Mouse (Mus musculus) cortical plate, adult 2 months (tissue): ENCODE measurements at regions not wholly inside any gene's neighbourhood (a gene's known extent, or its start where the extent isn't known, plus 50 kb on each side); places are given as distances from the start of the nearest gene placed in this dataset.

ENCODE experiments used
- H3K27ac ChIP-seq: fragments of 200-500 bp; 2 replicates; pipeline ENCODE4 v1.5.1; 2012; ENCODE audit warnings: low read length, control low read depth, inconsistent platforms; ENCODE audit not compliant: insufficient read depth
- H3K4me1 ChIP-seq: fragments of 200-500 bp; 2 replicates; pipeline ENCODE4 v1.6.1; 2011; ENCODE audit warnings: low read length; ENCODE audit not compliant: control insufficient read depth, insufficient read depth
- H3K4me3 ChIP-seq: fragments of 200-500 bp; 2 replicates; pipeline ENCODE4 v1.5.1; 2011; ENCODE audit warnings: mild to moderate bottlenecking, low read length, control low read depth; ENCODE audit not compliant: insufficient read depth
- CTCF ChIP-seq: fragments of 200-500 bp; IDR thresholded peaks from 2 replicates; pipeline ENCODE4 v1.5.1; 2011; ENCODE audit warnings: mild to moderate bottlenecking, control low read depth, low read length; ENCODE audit not compliant: insufficient read depth; ENCODE audit errors: extremely low read depth
- POLR2A ChIP-seq: fragments of 200-500 bp; IDR thresholded peaks from 2 replicates; pipeline ENCODE4 v1.6.1; 2011; ENCODE audit warnings: mild to moderate bottlenecking, low read length, control low read depth; ENCODE audit not compliant: insufficient read depth; ENCODE audit errors: extremely low read depth

DNA sequence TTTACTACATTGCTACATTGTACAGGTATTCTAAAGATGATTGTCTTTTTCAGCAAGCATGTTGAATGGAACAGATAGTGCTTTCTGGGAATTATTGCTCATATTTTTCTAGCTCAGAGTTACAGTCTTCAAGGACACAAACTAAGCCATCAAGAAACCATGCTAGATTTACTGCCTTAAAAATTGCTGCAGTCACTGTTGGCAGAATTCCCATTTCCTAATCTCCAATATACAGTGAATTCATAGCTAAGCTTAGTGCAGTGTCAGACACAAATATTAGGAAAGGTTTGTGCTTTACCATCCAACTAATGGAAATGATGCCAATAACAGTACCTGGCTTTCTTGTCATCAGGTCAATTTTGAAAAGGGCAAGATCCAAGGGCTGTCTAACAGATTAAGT lies 383.0 kb upstream of the Smc2 start:
- TF ChIP-seq CTCF, result no peak
- TF ChIP-seq POLR2A, result no peak
- no peak overlapping the region for H3K4me3 ChIP-seq
- H3K4me1 ChIP-seq, result no peaks in the 10 kb centered on the region
- H3K27ac ChIP-seq, result no peak overlapping the region

DNA sequence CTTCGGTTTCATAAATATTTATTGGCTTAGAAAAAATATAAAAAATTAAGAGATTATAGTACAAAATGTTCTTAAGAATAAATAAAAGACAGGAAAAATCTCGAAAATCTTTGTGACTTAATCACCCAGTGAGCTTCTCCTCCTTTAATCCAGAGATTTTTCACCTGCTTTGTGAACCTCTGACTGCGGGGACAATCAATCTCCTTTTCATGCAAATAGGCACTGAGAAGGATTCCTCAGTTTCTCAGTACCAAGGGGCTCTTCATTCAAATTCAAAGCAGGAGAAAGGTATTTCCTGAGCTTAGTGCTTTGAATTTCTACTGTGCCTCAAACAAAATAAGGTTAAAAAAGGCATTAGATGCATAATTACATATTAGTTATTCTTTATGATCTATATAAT lies 379.0 kb upstream of the Smc2 start:
- no peak for TF ChIP-seq POLR2A
- TF ChIP-seq CTCF, result no peak
- H3K27ac ChIP-seq, result no peak overlapping the region
- no peak overlapping the region for H3K4me3 ChIP-seq
- no peaks in the 10 kb centered on the region for H3K4me1 ChIP-seq

DNA sequence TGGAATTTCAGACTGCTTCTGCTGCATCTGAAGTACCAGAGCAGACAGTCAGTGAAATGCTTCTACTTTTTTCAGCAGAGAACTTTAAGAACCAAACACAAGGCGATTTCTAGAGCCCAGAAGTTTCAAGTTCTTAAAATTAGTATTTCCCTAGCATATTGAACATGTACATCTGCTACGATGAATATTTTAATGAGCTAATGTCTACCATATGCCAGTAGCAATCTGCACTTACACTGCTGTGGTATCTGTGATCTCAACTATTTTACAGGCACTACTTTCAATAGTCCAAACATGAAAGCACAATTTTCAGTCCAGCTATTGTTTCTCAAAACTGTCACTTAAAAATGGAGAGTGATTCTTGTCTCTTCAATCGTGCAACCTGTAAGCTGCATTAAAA lies 339.9 kb upstream of the Smc2 start:
- TF ChIP-seq CTCF (no peak), POLR2A (no peak)
- Histone ChIP-seq H3K27ac (no peak overlapping the region), H3K4me1 (no peaks in the 10 kb centered on the region), H3K4me3 (no peak overlapping the region)

DNA sequence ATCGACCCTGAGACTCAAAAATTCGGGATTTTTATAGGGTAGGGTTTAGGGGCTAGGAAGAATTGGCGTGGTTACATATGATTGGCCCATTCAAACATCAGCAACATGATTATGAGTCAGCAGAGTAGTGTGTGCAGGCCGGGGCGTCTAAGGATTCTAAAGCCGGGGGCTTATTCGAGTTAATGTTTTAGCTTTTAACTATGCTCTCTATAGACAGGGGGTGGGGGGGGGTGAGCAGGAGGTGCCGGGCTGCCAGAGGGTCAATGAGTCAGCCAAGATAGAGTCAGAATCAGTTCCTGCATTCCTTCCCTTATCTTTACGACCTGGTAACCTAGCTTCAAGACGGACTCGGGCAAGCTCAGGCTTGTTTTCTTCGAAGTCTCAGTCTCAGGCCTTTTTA lies 333.2 kb upstream of the Smc2 start:
- H3K4me3 ChIP-seq, result no peak overlapping the region
- TF ChIP-seq CTCF (no peak), POLR2A (no peak)
- H3K4me1 ChIP-seq, result no peaks in the 10 kb centered on the region
- no peak overlapping the region for H3K27ac ChIP-seq

DNA sequence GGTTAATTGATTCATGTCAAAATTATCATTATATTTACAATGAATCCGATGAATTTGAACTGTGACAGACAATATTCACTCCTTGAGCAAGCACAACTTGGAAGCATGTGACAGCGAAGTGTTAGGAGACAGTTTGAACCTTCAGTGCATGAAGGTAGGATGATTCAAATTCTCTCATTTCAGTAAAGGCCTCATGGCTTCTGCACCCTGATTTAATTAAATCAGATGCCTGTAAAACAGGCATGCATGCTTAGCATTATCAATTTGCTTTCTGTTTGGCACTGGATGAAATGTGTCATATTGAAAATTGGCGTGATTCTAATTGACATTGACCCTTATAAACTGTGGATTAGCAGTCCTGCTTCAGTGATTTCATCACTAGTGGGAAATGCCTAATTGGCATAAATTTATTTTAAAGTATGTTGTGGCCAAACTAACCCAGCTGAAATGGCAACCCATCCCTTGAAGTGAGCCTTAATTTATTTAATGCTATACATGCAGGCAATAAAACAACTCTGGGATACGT lies 321.2 kb upstream of the Smc2 start:
- TF ChIP-seq CTCF (no peak), POLR2A (no peak)
- Histone ChIP-seq H3K4me3 (no peak overlapping the region), H3K27ac (no peak overlapping the region), H3K4me1 (no peaks in the 10 kb centered on the region)

DNA sequence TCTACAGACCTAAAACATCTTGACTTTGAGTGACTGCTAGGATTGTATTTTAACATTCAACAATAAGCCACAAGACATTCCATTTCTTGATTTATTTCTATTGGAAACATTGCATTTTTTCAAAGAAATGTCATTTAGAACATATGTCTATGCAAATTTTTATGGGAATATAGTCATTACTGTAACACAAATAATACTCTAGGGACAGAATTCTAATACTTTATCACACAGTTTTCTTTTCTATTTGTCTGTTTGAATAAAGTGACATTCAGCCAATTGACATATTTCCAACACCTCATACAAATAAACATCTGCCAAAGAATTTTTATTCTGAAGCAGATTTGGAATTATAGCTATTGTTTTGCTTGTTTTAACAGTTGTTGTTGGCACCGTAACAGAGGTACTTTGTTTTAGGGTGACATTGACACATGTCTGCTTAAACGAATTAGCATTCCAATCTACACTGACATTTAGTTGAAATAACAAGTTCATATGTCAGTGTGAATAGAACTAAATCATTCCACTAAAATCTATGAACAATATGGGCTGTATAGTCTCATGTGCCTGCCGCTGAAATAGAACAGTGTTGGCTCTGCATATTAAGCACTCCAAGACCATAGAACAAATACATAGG lies 320.5 kb upstream of the Smc2 start:
- Histone ChIP-seq H3K27ac (no peak overlapping the region), H3K4me3 (no peak overlapping the region), H3K4me1 (no peaks in the 10 kb centered on the region)
- no peak for TF ChIP-seq CTCF
- TF ChIP-seq POLR2A, result no peak

DNA sequence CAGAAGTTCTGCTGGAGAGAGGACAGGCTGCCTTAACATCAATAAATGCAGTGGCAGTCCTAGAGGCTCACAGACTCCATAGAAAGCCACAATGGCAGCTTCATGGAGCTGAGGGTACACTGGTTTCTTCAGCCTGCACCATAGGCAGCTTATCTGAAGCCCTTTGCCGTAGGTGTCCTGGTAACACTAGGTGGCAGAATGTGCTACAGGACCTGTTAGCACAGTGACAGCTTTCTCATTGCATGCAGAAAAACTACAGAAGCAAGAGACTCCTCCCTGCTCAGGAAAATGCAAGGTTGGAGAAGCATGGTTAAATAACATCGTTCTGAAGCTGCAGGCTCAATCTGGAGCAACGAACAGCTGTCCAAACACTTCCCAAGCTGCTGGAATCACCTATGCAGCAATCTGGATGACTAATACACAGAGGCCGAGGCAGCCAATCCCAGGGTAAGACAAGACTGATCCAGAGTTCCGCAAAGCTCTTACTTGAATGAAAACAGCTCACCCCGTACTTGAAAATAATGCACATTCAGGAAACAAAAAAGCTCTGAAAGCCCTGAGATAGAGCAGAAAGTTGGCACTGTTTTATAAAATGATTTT lies 286.4 kb upstream of the Smc2 start:
- no peaks in the 10 kb centered on the region; the same call in 1 of the 2 replicates for H3K4me1 ChIP-seq
- no peak overlapping the region for H3K4me3 ChIP-seq
- TF ChIP-seq POLR2A, result no peak
- peak; percentile 51 for TF ChIP-seq CTCF
- no peak overlapping the region for H3K27ac ChIP-seq

DNA sequence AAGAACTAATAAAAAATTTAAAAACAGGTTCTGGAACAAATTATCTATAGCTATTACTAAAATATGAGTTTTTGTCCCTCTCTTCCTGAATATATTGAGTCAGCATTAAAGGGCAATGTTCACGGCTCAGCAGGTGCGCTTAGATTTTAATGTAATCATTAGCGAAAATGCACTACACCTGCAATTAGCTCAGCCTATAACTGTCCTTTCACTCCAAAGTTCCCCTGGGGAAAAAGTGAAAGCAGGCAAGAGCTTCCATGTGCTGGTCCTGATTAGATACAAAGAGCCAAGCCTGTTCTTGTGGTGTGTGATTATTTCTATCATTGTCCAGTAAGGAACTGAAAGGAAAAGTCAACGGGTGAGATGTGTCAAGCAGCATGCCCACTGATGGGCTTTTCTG lies 262.8 kb upstream of the Smc2 start:
- Histone ChIP-seq H3K4me1 (no peaks in the 10 kb centered on the region), H3K27ac (no peak overlapping the region), H3K4me3 (no peak overlapping the region)
- no peak for TF ChIP-seq CTCF
- no peak for TF ChIP-seq POLR2A

DNA sequence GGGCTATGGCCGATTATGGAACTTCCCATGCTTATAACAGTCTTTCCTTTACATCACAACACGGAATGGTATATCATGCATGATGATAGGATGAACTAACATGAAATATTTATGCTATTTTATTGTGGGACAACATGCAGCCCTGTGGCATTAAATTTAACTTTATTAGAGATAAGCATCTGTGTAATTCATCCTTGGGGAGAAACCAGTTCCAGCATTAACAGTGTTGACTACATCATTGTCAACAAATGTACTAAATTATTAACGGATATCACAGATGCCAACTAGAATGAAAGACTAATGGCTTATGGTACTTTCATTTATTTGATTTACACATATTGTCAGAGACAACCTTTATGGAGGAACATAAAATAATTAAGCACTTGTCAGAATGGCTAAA lies 241.3 kb upstream of the Smc2 start:
- Histone ChIP-seq H3K27ac (no peak overlapping the region), H3K4me3 (no peak overlapping the region), H3K4me1 (no peaks in the 10 kb centered on the region)
- TF ChIP-seq CTCF (no peak), POLR2A (no peak)

DNA sequence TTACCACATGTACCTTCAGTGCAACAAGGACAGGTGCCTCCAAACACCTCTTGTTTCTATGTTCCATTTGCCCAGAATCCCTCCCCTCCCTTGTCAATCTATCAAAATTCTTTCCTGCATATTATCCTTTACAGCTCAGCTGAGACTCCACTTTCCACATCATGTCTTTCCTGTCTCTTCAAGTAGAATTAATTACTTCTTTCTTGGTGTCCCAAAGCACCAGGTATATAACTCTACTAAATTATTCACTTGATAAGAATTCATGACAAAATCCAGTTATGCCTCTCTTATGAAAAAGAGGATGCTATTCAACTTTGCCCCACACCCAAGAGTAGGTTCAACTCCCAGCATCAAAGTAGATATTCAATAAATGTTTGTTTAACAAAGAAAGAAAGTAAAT lies 228.4 kb upstream of the Smc2 start:
- Histone ChIP-seq H3K27ac (no peak overlapping the region), H3K4me3 (no peak overlapping the region), H3K4me1 (no peaks in the 10 kb centered on the region)
- no peak for TF ChIP-seq POLR2A

DNA sequence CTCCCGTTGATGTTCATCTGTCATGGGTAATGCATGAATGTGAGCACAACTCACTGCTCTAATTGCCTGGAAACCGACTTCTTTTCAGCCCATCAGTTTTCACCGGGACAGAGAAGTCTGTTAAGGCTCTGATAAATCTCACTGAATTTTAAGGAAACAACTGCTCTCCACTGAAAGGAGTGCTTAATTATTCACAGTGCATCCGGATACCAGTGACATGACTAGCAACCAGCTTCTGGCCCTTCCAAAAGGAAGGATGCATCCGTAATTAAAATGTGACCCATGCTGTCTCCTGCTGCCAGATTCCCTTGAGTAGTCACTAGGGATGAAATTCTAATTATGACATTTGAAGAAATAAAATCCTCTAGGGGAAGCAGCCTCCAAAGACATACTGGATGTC lies 228.0 kb upstream of the Smc2 start:
- H3K4me3 ChIP-seq, result no peak overlapping the region
- TF ChIP-seq POLR2A (no peak), CTCF (no peak)
- no peaks in the 10 kb centered on the region for H3K4me1 ChIP-seq
- no peak overlapping the region for H3K27ac ChIP-seq
